Mouse (Mus musculus) cerebellum, adult 9-11 months (tissue): ENCODE measurements around the gene Lbx1.
A peak's percentile ranks its signal among the peaks of the same experiment; 100 is the strongest.

Source experiments
- DNase-seq: peaks from one replicate; pipeline ENCODE4 v3.0.0; 2022

Gene Lbx1

GRCm38 (mm10) chr19:45235766-45236362 lies at the start of gene Lbx1:
TSS of gene Lbx1 (minus strand) at chr19:45235812.
- DNase-seq = no peak

GRCm38 (mm10) chr19:45283302-45283701 lies 47.7 kb upstream of the Lbx1 start:
- DNase-seq = peak; percentile 70

DNA sequence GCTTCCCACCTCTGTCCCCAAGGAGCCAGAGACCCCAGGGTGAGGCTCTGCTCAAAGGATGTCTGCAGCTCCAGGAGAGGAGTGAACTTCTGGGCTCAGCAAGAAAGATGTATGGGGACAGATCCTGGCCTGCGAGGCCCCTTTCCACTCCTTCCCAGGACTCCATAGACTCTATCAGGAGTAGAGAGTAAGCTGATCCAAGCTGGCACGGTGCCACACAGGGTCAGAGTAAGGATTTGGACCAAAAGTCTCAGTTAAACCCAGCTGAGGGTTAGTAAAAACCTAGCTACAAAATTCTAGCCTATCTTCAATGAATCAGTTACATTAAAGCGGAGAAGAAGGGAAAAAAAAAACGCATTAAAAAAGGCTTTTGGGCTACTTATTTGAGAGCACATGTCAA lies 40.6 kb upstream of the Lbx1 start:
- no peak for DNase-seq

GRCm38 (mm10) chr19:45271986-45272385 lies 36.4 kb upstream of the Lbx1 start:
- no peak for DNase-seq

DNA sequence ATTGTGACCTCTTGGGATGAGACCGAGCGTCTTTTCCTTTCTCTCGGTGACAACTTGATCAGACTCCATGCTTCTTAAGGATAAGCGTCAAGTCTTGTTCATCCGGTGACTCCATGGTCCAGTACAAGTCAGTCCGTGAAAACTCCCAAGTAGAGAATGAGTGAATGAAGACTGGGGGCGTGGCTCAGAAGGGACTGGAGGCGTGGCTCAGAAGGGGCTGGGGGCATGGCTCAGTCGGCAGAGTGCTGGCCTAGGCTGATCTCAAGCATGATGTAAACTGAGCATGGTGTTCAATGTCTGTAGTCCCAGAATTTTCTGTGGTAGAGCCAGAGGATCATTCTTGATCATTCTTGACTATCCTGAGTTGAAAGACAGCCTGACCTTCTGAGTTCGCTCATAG lies 27.4 kb upstream of the Lbx1 start:
- DNase-seq = no peak

GRCm38 (mm10) chr19:45257414-45258326 lies 22.1 kb upstream of the Lbx1 start:
- no peak for DNase-seq

DNA sequence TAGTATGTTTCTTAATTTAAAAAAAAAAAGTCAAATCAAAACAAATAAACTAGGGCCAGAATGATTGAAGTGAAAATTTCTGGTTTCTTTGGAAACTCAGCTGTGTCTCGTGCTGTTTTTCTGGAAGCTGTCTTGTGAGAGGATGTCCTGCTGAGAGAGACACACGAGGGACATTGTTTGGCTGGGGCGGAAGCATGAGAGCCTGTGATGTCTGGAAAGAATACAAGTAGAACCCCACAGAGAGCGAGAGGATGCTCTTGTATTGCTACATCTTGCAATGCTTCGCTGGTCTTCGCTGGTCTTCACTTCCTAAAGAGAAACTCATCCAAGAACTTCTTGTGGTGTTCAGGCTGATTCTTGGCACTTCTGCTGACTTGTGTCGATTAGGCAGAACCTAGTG lies 19.2 kb upstream of the Lbx1 start:
- no peak for DNase-seq

GRCm38 (mm10) chr19:45252436-45252835 lies 16.8 kb upstream of the Lbx1 start:
- no peak for DNase-seq

DNA sequence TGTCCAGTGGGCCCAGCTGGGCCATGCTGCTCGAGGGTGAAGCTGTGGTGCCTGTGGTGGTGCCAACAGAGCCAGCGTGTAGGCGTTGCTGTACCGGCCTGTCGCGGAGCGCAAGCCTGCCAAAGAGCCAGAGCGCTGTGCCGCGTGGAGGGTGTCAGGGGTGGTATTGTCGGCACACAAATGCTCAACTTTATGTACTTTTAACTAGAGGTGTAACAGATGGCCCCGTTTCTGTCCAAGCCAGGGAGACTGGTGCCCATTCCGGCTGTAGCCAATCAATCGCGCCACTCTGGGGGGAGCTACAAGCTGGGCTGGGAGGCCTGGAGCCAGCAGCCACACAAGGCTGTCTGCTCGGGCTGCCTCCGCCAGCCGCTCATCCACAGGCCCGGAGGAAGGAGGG lies 13.1 kb upstream of the Lbx1 start:
- peak; percentile 40 for DNase-seq

- no peak for DNase-seq
These were observed 8.5 kb upstream of the Lbx1 start for GRCm38 (mm10) chr19:45243918-45244700.

GRCm38 (mm10) chr19:45243264-45243602 lies 7.6 kb upstream of the Lbx1 start:
- DNase-seq = no peak

- no peak for DNase-seq
These were observed 7.0 kb upstream of the Lbx1 start for GRCm38 (mm10) chr19:45242348-45243263.

- no peak for DNase-seq
These were observed 6.4 kb upstream of the Lbx1 start for GRCm38 (mm10) chr19:45242017-45242347.

DNA sequence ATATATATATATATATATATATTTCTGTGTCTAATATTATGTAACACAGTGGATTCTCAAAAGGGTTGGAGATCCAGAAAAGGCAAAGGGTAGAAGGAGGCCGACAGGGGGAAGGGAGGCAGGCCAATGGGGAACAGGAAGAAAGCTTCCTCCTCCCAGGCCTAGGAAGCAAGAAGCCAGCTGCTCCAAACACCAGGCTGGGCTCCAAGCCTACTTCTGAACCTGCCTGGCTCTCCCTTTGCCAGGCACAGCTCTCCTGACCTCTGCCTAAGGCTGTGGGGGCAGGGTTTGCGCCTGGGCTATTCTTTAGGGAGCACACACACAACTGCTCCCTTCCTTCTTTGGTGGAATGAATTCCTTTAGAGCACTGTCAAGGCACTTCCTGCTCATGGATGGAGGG lies 4.4 kb upstream of the Lbx1 start:
- DNase-seq = no peak

GRCm38 (mm10) chr19:45239191-45239590 lies 3.6 kb upstream of the Lbx1 start:
- DNase-seq = no peak

GRCm38 (mm10) chr19:45237665-45238209 lies 2.1 kb upstream of the Lbx1 start:
- no peak for DNase-seq

DNA sequence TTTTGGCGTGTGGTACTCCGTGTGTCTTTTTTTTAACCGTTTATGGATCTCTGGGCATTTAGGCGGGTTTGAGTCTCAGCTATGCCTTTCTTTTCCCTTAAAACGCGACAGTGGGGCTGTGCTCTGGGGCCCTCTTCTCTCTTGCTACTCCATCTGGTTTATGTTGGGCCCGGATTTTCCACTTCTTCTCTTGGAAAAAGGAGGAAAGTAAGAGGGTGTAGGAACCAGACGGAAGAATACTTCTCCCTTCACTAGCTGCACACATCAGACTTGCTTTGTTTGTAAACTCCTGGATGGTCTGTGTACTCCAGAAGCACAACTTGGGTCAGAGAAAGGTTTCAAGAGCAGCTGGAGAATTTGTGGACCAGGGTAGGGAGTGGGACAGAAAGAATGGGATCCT lies 1.5 kb upstream of the Lbx1 start:
- no peak for DNase-seq

- peak; percentile 36 for DNase-seq
These were observed 841 bp upstream of the Lbx1 start for GRCm38 (mm10) chr19:45236363-45236942.

DNA sequence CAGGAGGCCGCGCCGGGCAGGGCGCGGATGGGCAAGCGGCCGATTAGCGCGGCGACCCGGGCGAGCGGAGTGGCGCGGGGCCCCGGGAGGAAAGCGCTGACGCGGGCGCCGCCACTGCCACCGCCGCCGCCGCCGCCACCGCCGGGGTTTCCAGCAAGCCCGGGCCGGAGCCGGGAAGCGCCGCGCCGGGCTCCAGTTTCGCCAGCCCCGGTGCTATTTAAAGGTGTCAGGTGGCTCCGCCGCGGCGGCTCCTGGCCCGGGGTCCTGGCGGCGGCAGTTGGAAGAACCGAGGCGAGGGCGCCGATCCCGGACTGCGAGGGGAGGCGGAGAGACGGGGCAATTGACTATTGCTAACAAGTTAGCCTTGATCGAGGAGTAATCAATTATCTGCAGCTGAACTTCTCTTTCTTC lies 276 bp downstream of the Lbx1 start:
- DNase-seq = no peak

DNA sequence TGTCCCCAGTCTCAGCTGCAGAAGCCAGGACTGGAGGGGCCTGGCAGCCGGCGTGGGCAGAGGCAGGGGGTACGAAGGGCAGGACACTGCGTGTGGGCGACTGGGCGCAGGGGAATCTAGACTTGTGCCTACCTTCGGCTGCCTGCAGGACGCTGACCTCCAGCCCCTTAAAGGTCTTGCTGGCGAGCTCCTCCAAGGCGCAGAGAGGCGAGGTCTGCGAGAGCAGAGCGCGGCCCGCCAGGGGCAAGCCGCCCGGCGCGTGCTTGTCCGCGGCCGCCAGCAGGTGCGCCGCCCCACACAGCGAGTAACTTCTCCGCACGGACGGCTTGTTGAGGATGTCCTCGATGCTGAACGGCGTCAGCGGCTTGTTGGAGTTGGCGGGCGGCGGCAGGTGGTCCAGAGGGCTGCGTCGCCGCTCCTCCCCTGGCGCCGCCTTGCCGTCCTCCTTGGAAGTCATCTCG lies 811 bp downstream of the Lbx1 start:
- no peak for DNase-seq

DNA sequence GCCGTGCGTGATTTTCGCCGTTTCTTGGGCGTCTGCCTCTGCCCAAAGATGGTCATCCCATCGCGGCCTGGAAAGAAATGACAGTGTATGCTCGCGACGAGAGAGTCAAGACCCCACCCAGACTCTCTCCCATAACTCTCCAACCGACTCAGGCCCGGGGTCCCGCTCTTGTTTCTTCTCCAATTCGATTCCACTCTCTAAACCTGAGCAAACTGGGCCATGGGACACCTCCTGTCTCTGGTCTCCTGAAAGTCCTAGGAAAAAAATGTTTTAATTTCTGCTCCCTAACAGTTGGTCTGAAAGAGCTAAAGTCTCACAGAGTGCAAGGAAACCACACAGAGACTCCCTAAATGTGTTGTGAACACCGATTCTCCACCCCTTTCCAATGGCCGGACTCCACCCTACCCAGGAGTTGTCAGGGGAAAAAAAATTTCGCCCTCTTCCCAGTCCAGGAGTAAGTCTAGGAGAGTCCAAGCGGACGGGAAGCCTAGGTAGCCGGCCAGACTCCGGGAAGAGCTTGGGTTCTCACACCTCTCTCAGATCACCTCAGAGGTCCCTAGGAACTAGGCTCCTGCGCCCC lies 1.3 kb downstream of the Lbx1 start:
- no peak for DNase-seq
